Mouse (Mus musculus) liver, embryonic 12.5 days (tissue): ENCODE data around the gene Hs3st1. TPM values are rescaled to one million over a fixed set of nuclear protein-coding genes. Genes with fewer than 3 reads are reported as not detected.

Experiments used
- ATAC-seq: fragments of 200-750 bp; cut with Nextera tagmentation; 2 replicates; pipeline ENCODE4 v1.8.0; 2017; ENCODE audit warnings: moderate number of reproducible peaks, mild to moderate bottlenecking, moderate library complexity
- H3K27ac ChIP-seq: fragments of 300-500 bp; sonication (generic); 2 replicates; pipeline ENCODE4 v1.5.1; 2016; ENCODE audit warnings: mild to moderate bottlenecking
- H3K27me3 ChIP-seq: fragments of 300-500 bp; sonication (generic); replicated peaks from 2 replicates; pipeline ENCODE4 v1.6.1; 2016; ENCODE audit warnings: mild to moderate bottlenecking, moderate library complexity
- H3K36me3 ChIP-seq: fragments of 300-500 bp; sonication (generic); 2 replicates; pipeline ENCODE4 v1.6.1; 2016; ENCODE audit warnings: mild to moderate bottlenecking, moderate library complexity
- H3K4me1 ChIP-seq: fragments of 300-500 bp; sonication (generic); 2 replicates; pipeline ENCODE4 v1.6.1; 2016
- H3K4me2 ChIP-seq: fragments of 300-500 bp; sonication (generic); 2 replicates; pipeline ENCODE4 v1.6.1; 2016; ENCODE audit warnings: mild to moderate bottlenecking, moderate library complexity
- H3K4me3 ChIP-seq: fragments of 300-500 bp; sonication (generic); 2 replicates; pipeline ENCODE4 v1.5.1; 2016; ENCODE audit warnings: mild to moderate bottlenecking, moderate library complexity
- H3K9ac ChIP-seq: fragments of 300-500 bp; sonication (generic); 2 replicates; pipeline ENCODE4 v1.6.1; 2016; ENCODE audit warnings: mild to moderate bottlenecking, moderate library complexity
- H3K9me3 ChIP-seq: fragments of 300-500 bp; sonication (generic); replicated peaks from 2 replicates; pipeline ENCODE4 v1.6.1; 2016; ENCODE audit warnings: mild to moderate bottlenecking, moderate library complexity
- WGBS: fragments of 180-500 bp; shearing (Covaris S2); methylation state at CpG from one replicate; pipeline ENCODE4 v1.1.7; 2016; ENCODE audit not compliant: insufficient replicate concordance; 5-methylcytosine and 5-hydroxymethylcytosine counted together
- polyA plus RNA-seq: library from polyadenylated mRNA; unstranded; fragments of >200 nt; fragmentation: Nextera tagmentation; extraction: Ambion mirVana; gene quantifications from 2 replicates; pipeline ENCODE4 v1.2.1, GENCODE M21; 2016

Hs3st1 gene
- polyA plus RNA-seq, 1 experiment from 2014 or later, result 0.46 TPM

GRCm38 (mm10) chr5:39733013-39733749, 22.1 kb downstream of the Hs3st1 start:
- no peak for ATAC-seq
- Histone ChIP-seq H3K9me3 (no peaks in the 10 kb centered on the region), H3K9ac (no peak overlapping the region), H3K27me3 (no peaks in the 10 kb centered on the region), H3K36me3 (no peaks in the 10 kb centered on the region), H3K4me3 (no peak overlapping the region), H3K4me1 (no peaks in the 10 kb centered on the region), H3K27ac (no peak overlapping the region), H3K4me2 (no peak overlapping the region)
- 15% methylated on average over 5 of the region's 5 CpGs for WGBS

GRCm38 (mm10) chr5:39715694-39716550, 39.4 kb downstream of the Hs3st1 start:
- Histone ChIP-seq H3K9ac (no peak overlapping the region), H3K4me2 (no peak overlapping the region), H3K27me3 (no peaks in the 10 kb centered on the region), H3K4me1 (no peaks in the 10 kb centered on the region), H3K27ac (no peak overlapping the region), H3K36me3 (no peaks in the 10 kb centered on the region), H3K4me3 (no peak overlapping the region), H3K9me3 (no peaks in the 10 kb centered on the region)
- ATAC-seq, result no peak
- 65% methylated on average over 13 of the region's 13 CpGs for WGBS

- ATAC-seq, result no peak
- H3K4me1 ChIP-seq, result no peaks in the 10 kb centered on the region
- no peaks in the 10 kb centered on the region for H3K27me3 ChIP-seq
- no peak overlapping the region for H3K9ac ChIP-seq
- H3K36me3 ChIP-seq, result no peaks in the 10 kb centered on the region
- H3K27ac ChIP-seq, result no peak overlapping the region
- no peak overlapping the region for H3K4me2 ChIP-seq
- 59% methylated on average over 5 of the region's 5 CpGs for WGBS
- no peaks in the 10 kb centered on the region for H3K9me3 ChIP-seq
- H3K4me3 ChIP-seq, result no peak overlapping the region
These were observed 40.1 kb downstream of the Hs3st1 start for GRCm38 (mm10) chr5:39715193-39715592.

- Histone ChIP-seq H3K4me1 (no peaks in the 10 kb centered on the region), H3K27me3 (no peaks in the 10 kb centered on the region), H3K4me3 (no peak overlapping the region), H3K9me3 (no peaks in the 10 kb centered on the region), H3K9ac (no peak overlapping the region), H3K36me3 (no peaks in the 10 kb centered on the region), H3K4me2 (no peak overlapping the region), H3K27ac (no peak overlapping the region)
- no peak for ATAC-seq
- 56% methylated on average over 3 of the region's 3 CpGs for WGBS
These were observed 49.7 kb downstream of the Hs3st1 start for GRCm38 (mm10) chr5:39705539-39705938.

- H3K9me3 ChIP-seq, result no peaks in the 10 kb centered on the region
- H3K4me3 ChIP-seq, result no peak overlapping the region
- no peaks in the 10 kb centered on the region for H3K4me1 ChIP-seq
- WGBS, result 82% methylated on average over 4 of the region's 4 CpGs
- H3K9ac ChIP-seq, result no peak overlapping the region
- H3K36me3 ChIP-seq, result no peaks in the 10 kb centered on the region
- no peaks in the 10 kb centered on the region for H3K27me3 ChIP-seq
- H3K27ac ChIP-seq, result no peak overlapping the region
- ATAC-seq, result no peak
- H3K4me2 ChIP-seq, result no peak overlapping the region
These were observed 94.4 kb downstream of the Hs3st1 start for GRCm38 (mm10) chr5:39660826-39661225.

- Histone ChIP-seq H3K4me1 (no peaks in the 10 kb centered on the region), H3K36me3 (no peaks in the 10 kb centered on the region), H3K27me3 (no peaks in the 10 kb centered on the region), H3K27ac (no peak overlapping the region), H3K9ac (no peak overlapping the region), H3K4me3 (no peak overlapping the region), H3K4me2 (no peak overlapping the region), H3K9me3 (no peaks in the 10 kb centered on the region)
- no peak for ATAC-seq
- WGBS, result 65% methylated on average over 2 of the region's 2 CpGs
These were observed 95.9 kb downstream of the Hs3st1 start for GRCm38 (mm10) chr5:39659417-39659816.

GRCm38 (mm10) chr5:39644827-39645380, 110.4 kb downstream of the Hs3st1 start:
- H3K27ac ChIP-seq, result no peak overlapping the region
- peaks cover 50% of the 10 kb centered on the region for H3K27me3 ChIP-seq
- H3K36me3 ChIP-seq, result no peaks in the 10 kb centered on the region
- 1% methylated on average over 28 of the region's 28 CpGs for WGBS
- no peak overlapping the region for H3K9ac ChIP-seq
- H3K4me3 ChIP-seq, result peak overlapping the region; percentile 48
- H3K4me1 ChIP-seq, result no peaks in the 10 kb centered on the region
- peak overlapping the region; percentile 72 for H3K4me2 ChIP-seq
- no peaks in the 10 kb centered on the region for H3K9me3 ChIP-seq
- peak; percentile 40 for ATAC-seq

GRCm38 (mm10) chr5:39643924-39644826, 111.1 kb downstream of the Hs3st1 start:
- H3K27ac ChIP-seq, result no peak overlapping the region
- H3K4me3 ChIP-seq, result peak overlapping the region; percentile 48
- ATAC-seq, result peak; percentile 85
- no peak overlapping the region for H3K9ac ChIP-seq
- H3K36me3 ChIP-seq, result no peaks in the 10 kb centered on the region
- no peaks in the 10 kb centered on the region for H3K9me3 ChIP-seq
- H3K27me3 ChIP-seq, result peaks cover 50% of the 10 kb centered on the region
- H3K4me2 ChIP-seq, result peak overlapping the region; percentile 72
- H3K4me1 ChIP-seq, result no peaks in the 10 kb centered on the region
- 2% methylated on average over 56 of the region's 56 CpGs for WGBS

- peak overlapping the region; percentile 72 for H3K4me2 ChIP-seq
- ATAC-seq, result no peak
- H3K4me1 ChIP-seq, result no peaks in the 10 kb centered on the region
- peaks cover 50% of the 10 kb centered on the region for H3K27me3 ChIP-seq
- H3K36me3 ChIP-seq, result no peaks in the 10 kb centered on the region
- no peak overlapping the region for H3K9ac ChIP-seq
- H3K4me3 ChIP-seq, result peak overlapping the region; percentile 48
- no peaks in the 10 kb centered on the region for H3K9me3 ChIP-seq
- WGBS, result 4% methylated on average over 22 of the region's 22 CpGs
- no peak overlapping the region for H3K27ac ChIP-seq
These were observed 111.9 kb downstream of the Hs3st1 start for GRCm38 (mm10) chr5:39643260-39643923.

GRCm38 (mm10) chr5:39642222-39642770, 113.0 kb downstream of the Hs3st1 start:
- peaks cover 50% of the 10 kb centered on the region for H3K27me3 ChIP-seq
- H3K4me3 ChIP-seq, result no peak overlapping the region
- H3K4me2 ChIP-seq, result no peak overlapping the region
- H3K9me3 ChIP-seq, result no peaks in the 10 kb centered on the region
- H3K9ac ChIP-seq, result no peak overlapping the region
- H3K36me3 ChIP-seq, result no peaks in the 10 kb centered on the region
- 51% methylated on average over 6 of the region's 6 CpGs for WGBS
- no peak for ATAC-seq
- no peaks in the 10 kb centered on the region for H3K4me1 ChIP-seq
- no peak overlapping the region for H3K27ac ChIP-seq
